Mouse (Mus musculus) liver, embryonic 16.5 days (tissue): ENCODE measurements around the gene Pdxk. TPM values are rescaled to one million over a fixed set of nuclear protein-coding genes. Genes with fewer than 3 reads are reported as not detected.

ENCODE experiments used
- ATAC-seq: fragments of 200-750 bp; cut with Nextera tagmentation; 2 replicates; pipeline ENCODE4 v1.8.0; 2017; ENCODE audit warnings: low read depth, mild to moderate bottlenecking, moderate number of reproducible peaks, moderate library complexity
- H3K27ac ChIP-seq: fragments of 300-500 bp; sonication (generic); 2 replicates; pipeline ENCODE4 v1.5.1; 2014; ENCODE audit warnings: mild to moderate bottlenecking, low read length
- H3K27me3 ChIP-seq: fragments of 300-500 bp; sonication (generic); 2 replicates; pipeline ENCODE4 v1.6.1; 2014; ENCODE audit warnings: low read depth, low read length, mixed read lengths; ENCODE audit not compliant: control insufficient read depth, insufficient read depth
- H3K36me3 ChIP-seq: fragments of 300-500 bp; sonication (generic); 2 replicates; pipeline ENCODE4 v1.6.1; 2014; ENCODE audit warnings: mild to moderate bottlenecking; ENCODE audit not compliant: control insufficient read depth, insufficient read depth
- H3K4me1 ChIP-seq: fragments of 300-500 bp; sonication (generic); 2 replicates; pipeline ENCODE4 v1.6.1; 2014; ENCODE audit warnings: low read depth, low read length, mixed read lengths; ENCODE audit not compliant: control insufficient read depth
- H3K4me2 ChIP-seq: fragments of 300-500 bp; sonication (generic); 2 replicates; pipeline ENCODE4 v1.6.1; 2014; ENCODE audit warnings: low read depth, low read length, mixed read lengths
- H3K4me3 ChIP-seq: fragments of 300-500 bp; sonication (generic); 2 replicates; pipeline ENCODE4 v1.5.1; 2014; ENCODE audit warnings: low read depth, mild to moderate bottlenecking, low read length
- H3K9ac ChIP-seq: fragments of 300-500 bp; sonication (generic); 2 replicates; pipeline ENCODE4 v1.6.1; 2014; ENCODE audit warnings: low read depth, low read length
- H3K9me3 ChIP-seq: fragments of 300-500 bp; sonication (generic); replicated peaks from 2 replicates; pipeline ENCODE4 v1.6.1; 2016; ENCODE audit warnings: low read length; ENCODE audit not compliant: control insufficient read depth
- WGBS: fragments of 180-500 bp; shearing (Covaris S2); extraction: QIAGEN DNeasy Blood & Tissue Kit; methylation state at CpG from one replicate; pipeline ENCODE4 v1.1.7; 2014; ENCODE audit not compliant: insufficient replicate concordance; 5-methylcytosine and 5-hydroxymethylcytosine counted together
- polyA plus RNA-seq: library from polyadenylated mRNA; unstranded; fragments of >200 nt; fragmentation: Nextera tagmentation; extraction: Ambion mirVana; gene quantifications from 2 replicates; pipeline ENCODE4 v1.2.1, GENCODE M21; 2015

Gene Pdxk
- polyA plus RNA-seq, 1 experiment from 2014 or later, result 6.4 TPM

DNA sequence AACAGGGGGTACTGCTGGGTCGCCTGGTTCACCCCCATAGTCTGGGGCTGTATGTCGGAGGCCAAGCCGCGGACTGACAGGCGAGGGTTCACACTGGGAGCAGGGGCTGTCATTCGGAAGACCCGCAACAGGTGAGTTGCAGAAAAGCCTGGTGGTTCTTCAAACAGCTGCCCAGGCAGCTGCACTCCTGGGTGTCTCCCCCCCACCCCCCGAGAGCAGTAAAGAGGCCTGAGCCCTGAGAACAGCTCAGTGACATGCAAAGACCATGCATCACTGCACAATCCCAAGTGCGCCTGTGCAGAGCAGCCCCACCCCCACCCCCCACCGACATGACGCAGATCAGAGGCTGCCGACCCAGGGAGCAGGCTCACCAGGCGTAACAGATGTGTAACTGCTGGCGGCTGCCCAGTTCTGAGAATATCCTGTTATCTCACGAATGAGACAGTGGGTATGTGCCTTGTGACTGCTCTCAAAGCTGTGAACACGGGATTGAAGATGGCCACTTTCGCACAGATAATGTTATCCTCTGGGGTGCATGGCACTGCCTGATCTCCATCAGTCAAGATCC, 65.6 kb downstream of the Pdxk start:
- H3K9ac ChIP-seq, result no peak overlapping the region
- ATAC-seq, result peak; percentile 79
- H3K4me3 ChIP-seq, result no peak overlapping the region
- H3K9me3 ChIP-seq, result no peaks in the 10 kb centered on the region
- no peaks in the 10 kb centered on the region; the same call in 1 of the 2 replicates for H3K27me3 ChIP-seq
- H3K27ac ChIP-seq, result peak overlapping the region; percentile 25; the same call in 1 of the 2 replicates
- 36% methylated on average over 17 of the region's 17 CpGs for WGBS
- peaks cover 37% of the 10 kb centered on the region for H3K36me3 ChIP-seq
- H3K4me2 ChIP-seq, result no peak overlapping the region
- H3K4me1 ChIP-seq, result peaks cover 18% of the 10 kb centered on the region

DNA sequence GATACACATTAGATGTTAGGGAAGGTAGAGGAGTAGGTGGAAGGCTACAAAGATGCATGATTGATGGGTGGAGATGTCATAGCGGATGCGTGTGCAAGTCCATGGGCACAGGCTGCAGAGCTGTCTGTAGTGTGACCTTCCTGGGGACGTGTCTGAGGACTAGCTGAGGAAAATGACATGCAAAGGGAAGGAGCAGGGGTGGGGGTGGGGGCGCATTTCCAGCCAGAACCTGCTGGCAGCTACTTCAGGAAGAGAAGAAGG, 68.2 kb downstream of the Pdxk start:
- WGBS, result 49% methylated on average over 4 of the region's 4 CpGs
- no peak for ATAC-seq
- H3K36me3 ChIP-seq, result peaks cover 12% of the 10 kb centered on the region
- no peak overlapping the region for H3K4me3 ChIP-seq
- H3K4me1 ChIP-seq, result peaks cover 22% of the 10 kb centered on the region
- H3K27ac ChIP-seq, result no peak overlapping the region
- peaks cover 8% of the 10 kb centered on the region for H3K27me3 ChIP-seq
- no peaks in the 10 kb centered on the region for H3K9me3 ChIP-seq
- no peak overlapping the region for H3K4me2 ChIP-seq
- no peak overlapping the region for H3K9ac ChIP-seq

DNA sequence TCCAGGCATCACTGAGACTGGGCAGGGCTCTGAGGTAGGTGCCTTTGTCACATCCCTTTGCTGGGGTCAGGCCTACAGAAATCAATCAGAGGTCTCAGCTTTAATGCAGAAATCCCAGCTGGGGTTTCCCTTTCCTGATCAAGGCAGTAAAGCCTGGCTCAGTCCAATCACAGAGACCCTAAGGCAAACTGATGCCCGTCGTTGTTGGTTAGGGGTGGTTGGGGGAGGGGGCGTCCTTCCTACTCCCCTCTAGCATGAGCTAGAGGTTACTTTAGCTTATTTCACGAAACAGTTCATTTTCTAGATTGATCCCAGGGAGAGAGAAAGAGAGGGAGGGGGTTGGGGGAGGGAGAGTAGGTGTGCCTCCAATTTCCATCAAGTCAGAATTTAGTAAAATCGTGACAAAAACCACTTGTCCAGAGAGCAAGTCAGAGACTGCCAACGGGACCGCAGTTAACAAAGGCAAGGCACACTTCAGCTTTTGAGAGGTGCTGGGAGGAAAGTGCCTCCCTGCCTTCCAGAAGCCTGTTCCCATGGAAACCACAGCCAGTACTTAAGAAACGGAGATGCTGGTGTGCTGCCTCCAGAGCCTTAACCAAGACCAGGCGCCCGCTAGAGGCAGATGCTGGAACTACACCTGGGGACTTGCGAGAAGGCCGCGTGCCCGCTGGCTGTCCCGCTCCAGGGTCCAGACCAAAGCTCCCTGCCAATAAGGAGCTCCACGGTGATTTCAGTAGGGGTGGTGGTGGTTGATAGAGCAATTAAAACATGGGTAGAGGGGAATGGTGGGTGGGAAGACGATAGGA, 68.8 kb downstream of the Pdxk start:
- ATAC-seq, result no peak
- H3K4me3 ChIP-seq, result no peak overlapping the region
- no peak overlapping the region for H3K27ac ChIP-seq
- no peak overlapping the region for H3K9ac ChIP-seq
- peaks cover 22% of the 10 kb centered on the region for H3K4me1 ChIP-seq
- H3K4me2 ChIP-seq, result no peak overlapping the region
- peaks cover 6% of the 10 kb centered on the region for H3K36me3 ChIP-seq
- H3K27me3 ChIP-seq, result peaks cover 11% of the 10 kb centered on the region
- WGBS, result 10% methylated on average over 17 of the region's 17 CpGs
- no peaks in the 10 kb centered on the region for H3K9me3 ChIP-seq

DNA sequence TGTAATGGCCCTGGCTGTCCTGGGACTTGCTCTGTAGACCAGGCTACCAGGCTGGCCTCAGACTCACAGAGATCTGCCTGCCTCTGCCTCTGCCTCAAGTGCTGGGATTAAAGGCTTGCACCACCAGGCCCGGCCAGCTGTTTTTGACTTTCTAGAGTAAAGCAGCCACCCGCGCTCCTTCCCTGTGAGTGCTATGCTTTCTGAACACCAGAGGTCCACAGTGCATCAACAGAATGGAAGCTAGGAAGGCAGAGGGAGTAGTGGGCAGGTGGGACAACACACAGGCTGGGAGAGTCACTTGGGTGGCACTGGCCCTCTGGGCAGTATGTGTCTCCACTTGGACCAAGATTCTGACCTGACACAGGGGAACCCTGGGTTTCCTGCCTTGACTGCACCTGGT, 69.4 kb downstream of the Pdxk start:
- Histone ChIP-seq H3K9me3 (no peaks in the 10 kb centered on the region), H3K4me3 (no peak overlapping the region), H3K27me3 (peaks cover 15% of the 10 kb centered on the region), H3K4me2 (no peak overlapping the region), H3K4me1 (peaks cover 18% of the 10 kb centered on the region), H3K36me3 (no peaks in the 10 kb centered on the region), H3K27ac (no peak overlapping the region), H3K9ac (no peak overlapping the region)
- WGBS, result 72% methylated on average over 3 of the region's 3 CpGs
- no peak for ATAC-seq

DNA sequence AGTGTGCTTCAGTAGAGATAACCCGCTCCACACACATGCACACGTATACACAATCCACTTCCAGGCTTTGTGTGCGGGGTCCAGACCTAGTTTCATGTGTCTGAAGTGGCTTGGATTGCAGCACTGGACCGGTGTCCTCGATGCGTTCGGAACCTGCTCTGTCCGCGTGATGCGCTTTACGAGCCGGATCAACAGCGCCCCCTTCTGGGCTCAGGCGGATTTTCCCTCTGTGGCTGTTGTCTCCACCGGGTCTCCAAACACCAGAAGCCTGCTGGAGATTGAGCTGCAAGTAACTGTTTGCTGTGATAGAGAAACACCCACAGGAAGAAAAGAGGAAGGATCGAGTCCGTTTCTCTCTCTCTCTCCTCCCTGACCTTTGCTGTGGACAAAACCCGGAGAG, 72.7 kb downstream of the Pdxk start:
- H3K4me2 ChIP-seq, result no peak overlapping the region

DNA sequence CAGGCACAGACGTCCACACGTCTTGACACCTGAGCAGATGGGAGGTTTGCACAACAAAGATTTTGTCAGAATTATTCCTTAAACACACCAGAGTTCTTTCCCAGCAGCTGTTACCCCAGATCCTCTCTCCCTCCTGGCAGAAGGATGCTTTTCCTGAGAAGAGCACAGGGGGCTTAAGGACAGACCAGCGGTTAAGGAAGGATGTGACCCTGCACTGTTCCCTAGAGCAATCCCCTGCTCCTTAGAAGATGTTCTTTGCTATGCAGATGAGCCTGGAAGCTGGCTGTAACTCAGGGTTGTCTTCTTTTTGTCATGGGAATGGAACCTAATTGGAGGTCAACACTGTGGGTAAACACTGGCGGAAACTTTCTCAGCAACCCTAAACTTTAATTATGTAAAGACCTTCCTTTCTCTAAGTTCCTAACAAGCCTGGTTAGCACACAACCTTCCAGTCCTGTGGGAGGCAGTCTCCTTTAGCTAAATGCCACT, 73.7 kb downstream of the Pdxk start:
- Histone ChIP-seq H3K9ac (no peak overlapping the region), H3K36me3 (no peaks in the 10 kb centered on the region), H3K4me1 (peaks cover 4% of the 10 kb centered on the region), H3K4me2 (no peak overlapping the region), H3K27ac (no peak overlapping the region), H3K27me3 (peaks cover 26% of the 10 kb centered on the region), H3K4me3 (no peak overlapping the region), H3K9me3 (no peaks in the 10 kb centered on the region)
- WGBS, result 27% methylated on average over 4 of the region's 4 CpGs
- ATAC-seq, result no peak

More for the DNA sequence above, 72.7 kb downstream of the Pdxk start:
- Histone ChIP-seq H3K27ac (no peak overlapping the region), H3K9me3 (no peaks in the 10 kb centered on the region), H3K9ac (no peak overlapping the region), H3K36me3 (no peaks in the 10 kb centered on the region), H3K4me3 (no peak overlapping the region), H3K27me3 (peaks cover 26% of the 10 kb centered on the region), H3K4me1 (peaks cover 4% of the 10 kb centered on the region)
- peak; percentile 55; the same call in 1 of the 2 replicates for ATAC-seq
- WGBS, result 2% methylated on average over 18 of the region's 18 CpGs

DNA sequence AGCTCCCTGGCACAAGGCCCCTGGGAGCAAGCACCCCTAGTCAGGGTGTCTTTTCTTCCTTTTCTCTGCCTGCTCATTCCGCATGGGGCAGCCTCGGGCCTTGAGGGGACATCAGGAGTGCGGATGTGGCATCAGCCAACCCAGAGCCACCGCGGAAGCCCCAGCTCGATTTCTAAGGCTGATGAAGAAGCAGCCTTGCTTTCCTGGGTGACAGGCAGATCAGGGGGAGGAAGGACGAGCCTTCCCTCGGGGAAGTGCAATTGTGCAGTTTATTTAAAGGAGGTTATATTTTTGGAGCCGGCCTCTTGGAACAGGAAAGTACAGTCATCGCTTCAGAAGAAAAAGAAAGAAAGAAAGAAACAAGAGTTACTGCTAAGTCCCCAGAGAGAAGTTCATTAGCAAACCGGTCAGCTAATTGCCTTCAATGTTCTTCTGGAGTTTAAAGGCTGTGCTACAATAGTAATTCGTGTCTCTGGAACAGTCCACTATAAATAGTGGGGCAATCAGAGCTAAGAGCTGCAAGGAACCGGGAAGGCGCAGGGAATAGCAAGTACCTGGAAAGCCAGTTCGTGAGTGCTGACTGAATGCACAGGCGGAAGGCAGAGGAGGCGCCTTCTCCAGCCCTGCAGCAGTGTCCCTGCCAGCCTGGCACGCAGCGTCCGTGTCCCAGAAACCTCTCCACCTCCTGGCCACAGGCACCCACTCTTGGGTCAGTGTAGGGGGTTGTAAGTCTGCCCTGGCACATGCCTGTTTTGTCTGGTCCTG, 76.4 kb downstream of the Pdxk start:
- Histone ChIP-seq H3K4me2 (no peak overlapping the region), H3K36me3 (no peaks in the 10 kb centered on the region), H3K9me3 (no peaks in the 10 kb centered on the region), H3K4me3 (no peak overlapping the region), H3K4me1 (peaks cover 4% of the 10 kb centered on the region), H3K27me3 (peaks cover 26% of the 10 kb centered on the region), H3K9ac (no peak overlapping the region), H3K27ac (no peak overlapping the region)
- 47% methylated on average over 20 of the region's 20 CpGs for WGBS
- ATAC-seq, result no peak
